Mouse (Mus musculus): ENCODE results near the gene Olfr124. TPM values are rescaled to one million over a fixed set of nuclear protein-coding genes. Genes with fewer than 3 reads are reported as not detected.

The Olfr124 gene
- not detected in 2 replicates for total RNA-seq (2017)

- ATAC-seq (ENCODE audit: extremely low read depth, insufficient number of reproducible peaks, low FRiP score, poor library complexity, severe bottlenecking) = no peak
These were observed at the start of gene Olfr124 for GRCm38 (mm10) chr17:37799588-37799987. Olfr124 (plus strand) TSS chr17:37799888.

GRCm38 (mm10) chr17:37768307-37768706 lies 31.4 kb upstream of the Olfr124 start, which contains the start of gene Olfr122:
Olfr122 (plus strand) TSS chr17:37768607.
- no peak for ATAC-seq (ENCODE audit: extremely low read depth, insufficient number of reproducible peaks, low FRiP score, poor library complexity, severe bottlenecking)

- no peak for ATAC-seq (ENCODE audit: extremely low read depth, insufficient number of reproducible peaks, low FRiP score, poor library complexity, severe bottlenecking)
These were observed 6.5 kb upstream of the Olfr124 start, which contains the start of gene Olfr123 for GRCm38 (mm10) chr17:37793229-37793628. Olfr123 (plus strand) TSS chr17:37793529.

GRCm38 (mm10) chr17:37832649-37833048 lies 33.0 kb downstream of the Olfr124 start, which contains the start of gene Olfr125:
Olfr125 (plus strand) TSS chr17:37832949.
- no peak for ATAC-seq (ENCODE audit: extremely low read depth, insufficient number of reproducible peaks, low FRiP score, poor library complexity, severe bottlenecking)

- no peak for ATAC-seq (ENCODE audit: extremely low read depth, insufficient number of reproducible peaks, low FRiP score, poor library complexity, severe bottlenecking)
These were observed 47.5 kb downstream of the Olfr124 start, which contains the start of gene Olfr126 for GRCm38 (mm10) chr17:37847183-37847582. Olfr126 (plus strand) TSS chr17:37847483.

Other genes with a start within 250 kb of the Olfr124 start
- not detected in 2 replicates for gene Olfr112, start 230.4 kb upstream of the Olfr124 start, total RNA-seq (2017)
- gene Olfr113, start 222.2 kb upstream of the Olfr124 start, total RNA-seq (2017) = not detected in 2 replicates
- not detected in 2 replicates for gene Olfr114, start 207.1 kb upstream of the Olfr124 start, total RNA-seq (2017)
- gene Olfr115, start 172.8 kb upstream of the Olfr124 start, total RNA-seq (2017) = not detected in 2 replicates
- gene Olfr116, start 172.7 kb upstream of the Olfr124 start, total RNA-seq (2017) = not detected in 2 replicates
- not detected in 2 replicates for gene Olfr117, start 136.1 kb upstream of the Olfr124 start, total RNA-seq (2017)
- gene Olfr118, start 132.9 kb upstream of the Olfr124 start, total RNA-seq (2017) = not detected in 2 replicates
- not detected in 2 replicates for gene Olfr119, start 103.3 kb upstream of the Olfr124 start, total RNA-seq (2017)
- not detected in 2 replicates for gene Olfr120, start 78.1 kb upstream of the Olfr124 start, total RNA-seq (2017)
- 0.35 TPM in 1 of 2 replicates, not detected in the other for gene Olfr121, start 51.0 kb upstream of the Olfr124 start, total RNA-seq (2017)
- not detected in 2 replicates for gene Olfr122, start 31.3 kb upstream of the Olfr124 start, total RNA-seq (2017)
- not detected in 2 replicates for gene Olfr123, start 6.4 kb upstream of the Olfr124 start, total RNA-seq (2017)
- not detected in 2 replicates for gene Olfr125, start 33.1 kb downstream of the Olfr124 start, total RNA-seq (2017)
- gene Olfr126, start 47.6 kb downstream of the Olfr124 start, total RNA-seq (2017) = not detected in 2 replicates
- gene Olfr127, start 100.5 kb downstream of the Olfr124 start, total RNA-seq (2017) = 0.12 TPM in 1 of 2 replicates, not detected in the other
- not detected in 2 replicates for gene Olfr128, start 120.7 kb downstream of the Olfr124 start, total RNA-seq (2017)
- gene Olfr761, start 153.2 kb downstream of the Olfr124 start, total RNA-seq (2017) = not detected in 2 replicates